Mouse (Mus musculus) left cerebral cortex, adult 11 months (tissue): ENCODE measurements around the gene Aagab.

Source experiments
- DNase-seq: peaks from one replicate; pipeline ENCODE4 v3.0.0; 2022; ENCODE audit warnings: low spot score

The Aagab gene

DNA sequence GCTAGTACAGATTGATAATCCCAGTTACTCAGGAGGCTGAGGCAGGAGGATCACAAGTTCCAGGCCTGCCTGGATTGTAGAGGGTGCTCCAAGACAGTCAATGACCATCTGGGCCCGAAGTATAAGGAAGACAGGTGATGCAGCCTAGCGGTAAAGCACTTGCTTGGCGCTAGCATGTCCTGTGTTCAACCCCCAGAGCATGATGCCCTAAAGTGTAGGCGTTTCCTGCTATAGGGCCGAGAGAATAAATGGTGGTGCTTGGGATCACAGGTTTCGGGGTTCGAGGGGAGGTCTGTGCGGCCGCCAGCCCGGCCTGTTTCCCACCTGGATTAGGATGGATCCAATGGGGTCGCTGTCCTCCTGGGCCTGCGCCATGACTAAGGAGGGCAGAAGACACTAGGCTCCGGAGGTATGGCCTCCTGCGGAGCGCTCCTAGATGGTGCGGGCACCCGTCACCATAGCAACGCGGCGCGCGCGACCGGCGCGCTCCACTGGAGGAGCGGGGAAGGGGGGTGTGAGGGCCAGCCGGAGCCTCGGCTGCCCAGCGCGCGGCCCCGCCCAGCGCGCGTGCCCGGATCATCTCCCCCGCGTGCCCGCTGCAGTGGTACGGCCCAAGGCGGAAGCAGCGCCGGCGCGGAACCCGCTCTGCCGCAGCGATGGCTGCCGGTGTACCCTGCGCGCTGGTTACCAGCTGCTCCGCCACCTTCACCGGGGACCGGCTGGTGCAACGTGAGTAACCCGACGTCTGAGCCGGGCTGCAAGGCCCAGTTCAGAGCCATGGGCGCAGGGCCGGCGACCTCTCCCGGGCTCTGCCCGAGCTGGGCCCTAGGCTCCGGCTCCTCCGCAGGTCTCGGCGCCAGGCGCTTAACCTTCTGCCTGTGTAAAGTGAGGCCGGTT is at the start of gene Aagab, which contains the start of gene Iqch:
Gene Aagab (plus strand): TSS at position 618 of the 897 bp plus-strand sequence.
Gene Iqch (minus strand): TSS at position 451 of the 897 bp plus-strand sequence.
- peak; percentile 93 for DNase-seq

DNA sequence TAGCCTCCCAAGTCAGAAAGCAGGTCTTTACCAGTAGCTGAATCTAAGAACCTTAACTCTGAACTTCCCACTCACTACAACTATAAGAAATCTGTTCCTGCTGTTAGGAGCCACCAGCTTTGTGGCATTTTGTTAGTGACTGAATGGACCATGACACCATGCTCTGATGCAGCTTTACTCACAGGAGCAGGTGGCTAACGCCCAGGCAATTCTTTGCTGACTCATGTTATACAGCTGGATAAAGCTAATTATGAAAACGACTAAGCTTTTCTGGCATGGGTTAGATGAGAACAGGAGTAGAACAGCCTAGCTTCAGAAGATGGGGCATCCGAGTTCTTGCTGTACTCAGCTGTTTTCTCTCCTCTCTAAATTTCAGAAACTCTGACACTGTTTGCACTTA is 48.8 kb upstream of the Aagab start:
- DNase-seq = no peak

DNA sequence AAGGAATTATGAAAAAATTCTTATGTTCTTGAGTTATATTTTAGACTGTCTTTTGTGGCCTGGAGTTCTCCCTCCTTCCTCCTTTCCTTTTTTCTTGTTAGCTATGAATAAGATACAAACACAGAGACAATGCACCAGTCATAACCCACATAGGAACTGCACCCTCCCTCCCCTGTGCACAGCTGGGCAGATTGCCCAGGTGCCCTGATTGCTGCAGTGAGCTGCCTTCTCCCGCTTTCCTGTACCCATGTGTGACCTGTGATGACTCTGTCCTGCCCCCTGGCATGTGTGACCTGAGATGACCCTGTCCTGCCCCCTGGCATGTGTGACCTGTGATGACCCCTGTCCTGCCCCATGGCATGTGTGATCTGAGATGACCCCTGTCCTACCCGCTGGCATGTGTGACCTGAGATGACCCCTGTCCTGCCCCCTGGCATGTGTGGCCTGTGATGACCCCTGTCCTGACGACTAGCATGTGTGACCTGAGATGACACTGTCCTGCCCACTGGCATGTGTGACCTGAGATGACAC is 46.9 kb upstream of the Aagab start:
- no peak for DNase-seq

DNA sequence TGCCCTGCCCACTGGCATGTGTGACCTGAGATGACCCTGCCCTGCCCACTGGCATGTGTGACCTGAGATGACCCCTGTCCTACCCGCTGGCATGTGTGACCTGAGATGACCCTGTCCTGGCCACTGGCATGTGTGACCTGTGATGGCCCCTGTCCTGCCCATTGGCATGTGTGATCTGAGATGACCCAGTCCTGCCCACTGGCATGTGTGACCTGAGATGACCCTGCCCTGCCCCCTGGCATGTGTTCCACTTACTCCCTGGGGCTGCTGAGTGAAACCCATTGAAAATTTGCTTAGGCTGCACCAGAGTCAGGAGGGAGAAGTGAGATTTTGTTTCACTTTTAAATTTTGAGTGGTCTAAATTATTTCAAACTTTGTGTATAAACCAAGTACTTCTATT is 46.1 kb upstream of the Aagab start:
- DNase-seq = no peak

DNA sequence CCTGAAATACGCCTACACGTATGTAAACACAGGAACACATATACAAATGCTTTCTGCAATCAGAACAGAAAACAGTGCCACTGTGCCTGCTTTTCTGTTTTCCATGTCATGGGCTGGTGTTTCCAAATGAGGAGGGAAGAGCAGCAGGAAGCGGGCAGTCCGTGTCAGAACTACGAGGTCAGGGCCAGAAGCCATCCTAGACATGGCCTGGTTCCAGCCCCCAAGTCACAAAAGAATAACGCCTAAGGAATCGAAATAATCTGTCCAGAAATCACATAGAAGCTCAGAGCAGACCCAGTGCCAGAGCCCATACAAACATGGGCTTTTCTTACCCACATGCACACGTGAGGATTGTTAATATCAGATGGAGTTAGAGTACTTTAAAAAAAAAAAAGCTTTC is 45.5 kb upstream of the Aagab start:
- no peak for DNase-seq

DNA sequence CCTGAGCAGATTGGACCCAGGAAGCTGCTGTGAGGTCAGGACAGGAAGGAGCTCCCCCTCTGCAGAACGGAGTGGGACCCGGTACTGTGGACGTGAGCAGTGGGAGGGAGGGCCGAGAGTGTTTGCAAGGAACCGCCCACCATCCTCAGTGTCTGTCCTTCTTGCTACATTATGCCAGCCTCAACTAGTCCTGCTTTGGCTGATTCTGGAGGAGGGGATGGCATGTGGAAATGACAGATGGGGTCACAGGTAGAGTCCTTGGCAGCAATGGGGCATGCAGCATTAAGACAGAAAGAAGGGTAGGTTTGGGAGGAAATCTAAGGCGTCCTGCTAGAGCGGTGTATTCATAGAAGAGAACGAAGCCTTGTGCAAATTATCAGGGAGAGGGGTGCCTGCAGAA is 40.5 kb upstream of the Aagab start:
- DNase-seq = no peak

DNA sequence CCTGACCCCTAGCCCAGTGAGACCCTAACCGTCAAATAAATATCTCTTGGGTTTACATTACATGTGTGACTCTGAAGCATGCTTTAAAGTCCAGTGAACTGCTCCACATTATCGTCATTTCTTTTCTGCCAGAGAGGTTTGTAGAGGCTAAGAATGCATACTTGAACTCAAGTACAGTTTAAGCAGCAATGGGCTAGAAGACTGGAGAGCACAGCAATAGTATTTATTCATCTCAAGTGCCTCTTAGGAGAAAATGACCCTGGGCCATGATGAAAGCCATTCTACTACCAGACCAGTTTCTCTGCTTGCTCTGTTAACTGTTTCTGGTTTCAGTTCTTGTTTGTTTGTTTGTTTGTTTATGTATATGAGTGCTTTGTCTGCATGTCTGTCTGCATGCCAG is 39.0 kb upstream of the Aagab start:
- DNase-seq = no peak

DNA sequence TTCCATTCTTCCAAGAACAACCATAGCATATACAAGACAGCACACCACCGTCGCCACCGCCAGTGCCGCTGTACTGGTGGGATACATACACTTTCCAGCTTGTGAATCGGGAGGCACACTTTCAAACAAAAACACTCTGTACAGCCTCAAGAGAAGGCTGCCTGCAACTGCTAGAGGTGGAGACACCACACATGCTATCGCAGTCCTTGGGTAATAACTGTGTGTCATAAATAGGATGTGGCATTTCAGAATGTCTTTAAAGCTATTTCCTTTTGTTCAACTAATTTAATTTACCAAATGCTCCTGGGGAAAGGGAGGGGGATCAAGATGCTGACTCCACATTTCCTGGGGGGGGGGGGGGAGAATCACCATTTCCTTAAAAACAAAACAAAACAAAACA is 34.1 kb upstream of the Aagab start:
- no peak for DNase-seq

DNA sequence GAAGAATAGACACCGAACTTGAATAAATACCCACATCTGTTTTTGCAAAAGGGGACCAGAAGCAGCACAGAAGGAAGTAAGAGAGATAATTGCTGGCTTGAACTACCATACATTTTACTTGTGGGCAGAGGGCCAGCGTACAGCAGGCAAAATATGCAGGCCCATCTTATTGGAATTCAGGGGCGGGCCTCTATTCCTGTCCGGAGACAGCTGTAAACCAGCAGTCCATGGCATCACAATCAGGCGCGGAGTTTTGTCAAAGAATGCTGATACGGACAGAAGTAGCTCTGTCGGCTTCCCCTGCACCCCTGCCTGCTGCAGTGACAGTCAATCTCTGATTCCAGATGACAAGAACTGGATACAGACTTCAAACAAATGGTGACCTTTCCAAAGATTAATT is 33.7 kb upstream of the Aagab start:
- no peak for DNase-seq

DNA sequence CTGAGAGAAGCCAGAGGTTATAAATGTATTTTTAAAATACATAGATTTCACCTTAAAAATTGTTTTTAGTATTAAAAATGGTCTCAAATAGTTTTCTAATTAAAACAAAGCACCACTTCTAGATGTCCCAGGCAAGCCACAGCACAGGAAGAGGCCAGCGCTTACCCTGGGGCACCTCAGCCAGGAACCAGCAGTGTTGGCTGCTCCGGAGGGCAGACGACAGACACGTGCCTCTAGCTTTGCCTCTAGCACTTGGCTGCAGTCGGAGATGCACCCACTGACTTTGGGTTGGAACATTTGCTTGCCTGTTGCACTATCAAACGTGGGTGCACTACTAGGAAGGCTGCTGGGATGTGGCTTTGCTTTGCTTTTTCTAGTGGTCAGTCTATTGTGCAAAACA is 30.6 kb upstream of the Aagab start:
- no peak for DNase-seq

DNA sequence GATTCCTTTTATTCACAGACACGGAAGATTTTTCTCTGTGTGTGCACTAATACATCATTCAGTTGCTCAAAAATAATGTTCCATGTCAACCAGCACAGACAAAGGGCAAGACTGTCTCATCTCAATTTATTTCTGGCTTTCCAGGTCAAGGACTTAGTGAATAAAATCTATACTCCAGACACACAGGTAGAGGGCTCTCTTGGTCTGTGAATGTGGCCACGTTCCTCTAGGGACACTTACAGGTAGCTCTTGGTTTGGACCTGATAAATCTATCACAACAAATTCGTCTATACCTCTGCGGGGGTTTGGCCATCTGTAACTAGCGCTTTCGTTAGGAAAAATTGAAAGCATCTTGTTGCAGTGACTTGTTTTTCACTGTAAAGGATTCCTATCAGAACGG is 29.6 kb upstream of the Aagab start:
- no peak for DNase-seq

DNA sequence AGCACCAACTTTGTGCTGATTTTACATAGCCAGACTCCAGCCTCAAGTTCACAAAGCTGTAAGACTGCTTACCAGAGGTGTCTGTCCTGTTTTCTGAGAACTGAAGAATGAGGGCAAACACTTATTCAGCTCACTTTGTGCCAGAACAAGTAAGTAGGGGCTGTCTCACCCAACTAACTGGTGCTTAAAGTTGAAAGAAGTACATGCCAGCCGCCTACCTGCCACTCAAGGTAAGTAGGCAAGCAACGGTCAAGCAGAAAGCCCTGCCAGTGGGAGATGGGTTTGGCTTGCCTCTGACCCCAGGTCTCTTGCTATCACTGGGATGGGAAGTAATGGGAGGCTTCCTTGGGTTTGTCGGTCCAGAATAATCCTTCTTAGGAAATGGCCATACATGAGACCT is 25.0 kb upstream of the Aagab start:
- no peak for DNase-seq

DNA sequence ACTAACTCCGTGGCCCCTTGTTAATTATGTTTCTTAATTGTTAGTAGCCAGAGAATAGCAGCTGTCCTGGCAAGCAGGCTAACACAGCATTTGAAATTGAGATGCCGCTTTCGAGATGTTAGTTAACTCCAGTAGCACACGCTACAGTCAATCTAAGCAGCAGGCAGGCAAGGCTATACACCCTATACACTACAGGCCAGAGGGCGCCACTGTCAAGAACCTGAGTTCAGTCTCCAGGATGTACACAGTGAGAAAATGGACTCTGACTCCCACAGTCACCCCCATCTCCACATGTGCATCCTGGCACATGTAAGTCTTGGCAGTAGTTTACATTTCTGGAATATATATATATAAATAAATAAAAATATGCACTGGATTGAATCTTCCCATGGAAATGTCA is 22.8 kb upstream of the Aagab start:
- DNase-seq = no peak

DNA sequence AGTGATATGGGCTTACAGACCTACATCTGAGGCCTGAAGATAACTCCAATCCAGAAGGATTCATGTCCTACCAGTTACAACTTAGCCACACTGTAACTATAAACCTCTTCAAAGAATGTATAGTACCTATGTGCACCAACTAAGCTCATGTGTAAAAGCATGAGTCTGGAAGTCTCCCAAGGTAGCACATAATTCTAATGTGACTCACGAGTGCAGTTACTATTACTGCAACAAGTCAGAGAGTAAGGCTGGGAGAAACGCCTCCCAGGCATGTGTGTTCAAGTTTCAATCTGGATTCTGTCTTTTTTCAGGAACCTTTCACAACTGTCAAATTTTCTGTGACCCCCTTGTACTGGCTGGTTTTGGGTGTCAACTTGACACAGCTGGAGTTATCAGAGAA is 22.4 kb upstream of the Aagab start:
- no peak for DNase-seq

DNA sequence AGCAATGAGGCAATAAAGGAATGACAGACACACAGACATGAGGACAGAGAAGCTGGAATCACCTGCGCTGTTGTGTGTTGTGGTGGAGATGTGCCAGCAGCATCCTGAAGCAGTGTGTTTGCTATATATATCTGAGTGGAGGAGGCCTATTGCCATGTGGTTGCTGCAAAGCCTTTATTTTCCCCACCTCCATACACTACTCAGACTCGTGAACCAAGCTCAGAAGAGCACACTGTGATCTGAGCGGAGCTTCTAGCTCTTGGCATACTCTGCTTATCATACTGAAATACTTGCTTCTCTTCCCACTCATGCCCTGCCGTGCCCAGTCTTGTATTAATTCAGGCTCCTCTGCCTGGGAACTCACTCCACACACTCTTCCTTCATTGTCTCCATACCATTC is 20.7 kb upstream of the Aagab start:
- no peak for DNase-seq

DNA sequence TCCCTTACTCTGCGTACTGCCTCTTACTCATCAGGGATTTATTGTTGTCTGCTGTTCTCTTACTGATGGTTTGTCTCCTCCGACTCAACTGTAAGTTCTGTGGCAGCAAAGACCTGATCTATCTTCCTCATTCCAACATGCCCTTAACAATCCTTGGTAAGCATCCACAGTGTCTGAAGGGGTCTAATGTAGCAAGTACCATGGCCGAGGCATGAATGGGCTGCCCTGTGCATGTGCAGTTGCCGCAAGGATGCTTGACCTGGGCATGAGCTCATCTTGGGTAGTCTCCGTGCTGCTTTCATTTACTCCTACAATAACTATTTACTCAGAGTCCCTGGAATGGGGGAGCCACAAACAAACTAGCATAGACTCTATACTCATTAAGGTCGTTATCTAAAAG is 17.2 kb upstream of the Aagab start:
- no peak for DNase-seq

DNA sequence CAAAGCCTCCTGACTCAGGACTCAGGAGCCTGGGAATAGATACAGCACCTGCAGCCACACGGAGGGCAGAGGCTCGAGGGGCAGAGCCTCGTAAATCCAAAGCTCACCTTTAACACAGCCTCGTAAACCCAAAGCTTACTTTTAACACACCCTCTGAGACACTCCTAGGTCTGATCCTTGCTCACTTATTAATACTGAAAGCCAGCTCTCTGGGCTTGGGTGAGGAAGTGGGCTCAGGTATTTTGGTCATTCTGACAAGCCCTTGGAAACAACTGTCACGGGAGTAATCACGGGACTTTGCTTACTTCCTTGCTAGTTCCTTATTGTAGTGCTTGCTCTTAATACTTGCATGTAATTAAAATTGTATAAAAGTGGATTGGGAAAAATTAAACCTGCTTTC is 13.3 kb upstream of the Aagab start:
- no peak for DNase-seq

DNA sequence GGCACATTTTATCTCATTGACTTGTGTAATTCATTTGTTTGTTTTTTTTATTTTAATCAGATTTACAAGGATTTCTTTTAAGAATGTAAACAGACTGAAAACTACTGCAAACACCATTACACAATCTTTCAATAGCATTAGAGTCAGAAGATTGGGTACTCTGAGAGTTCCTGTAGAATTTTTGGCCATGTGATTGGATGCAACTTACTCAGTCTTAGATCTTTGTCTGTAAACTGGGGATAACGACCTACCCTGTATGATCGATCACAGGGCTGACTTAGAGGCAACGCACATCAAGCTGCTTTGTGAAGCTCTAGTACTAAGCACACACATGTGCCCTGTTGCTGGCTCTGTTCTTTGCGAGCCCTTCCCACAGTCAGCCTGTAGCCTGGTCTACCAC is 11.9 kb upstream of the Aagab start:
- no peak for DNase-seq

DNA sequence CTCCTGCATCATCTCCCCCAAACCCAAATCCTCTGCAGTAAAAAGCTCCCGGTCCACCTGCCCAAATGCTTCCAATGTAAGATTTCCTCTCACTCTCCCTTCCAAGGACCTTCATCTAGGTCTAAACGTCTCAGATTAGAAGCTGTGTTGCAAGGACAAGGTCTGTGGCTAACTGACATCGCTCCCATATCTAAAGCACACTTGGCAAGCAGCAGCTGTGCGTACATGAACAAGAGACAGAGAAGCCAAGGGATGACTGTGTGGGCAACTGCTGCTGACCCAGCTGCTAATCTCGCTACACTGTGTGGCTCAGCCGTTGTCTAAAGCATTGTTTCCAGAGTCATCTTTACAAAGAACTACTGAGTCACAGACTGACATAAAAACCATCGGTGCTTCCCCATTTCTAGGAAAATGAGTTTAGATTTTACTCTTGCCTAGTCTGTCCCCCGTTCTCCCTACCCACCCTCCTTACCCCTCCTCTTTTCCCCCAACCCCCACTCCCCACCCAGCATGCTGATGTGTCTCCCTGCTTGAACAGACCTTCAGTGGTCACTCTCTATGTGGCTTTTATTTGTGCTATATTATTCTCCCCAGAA is 10.7 kb upstream of the Aagab start:
- DNase-seq = no peak

DNA sequence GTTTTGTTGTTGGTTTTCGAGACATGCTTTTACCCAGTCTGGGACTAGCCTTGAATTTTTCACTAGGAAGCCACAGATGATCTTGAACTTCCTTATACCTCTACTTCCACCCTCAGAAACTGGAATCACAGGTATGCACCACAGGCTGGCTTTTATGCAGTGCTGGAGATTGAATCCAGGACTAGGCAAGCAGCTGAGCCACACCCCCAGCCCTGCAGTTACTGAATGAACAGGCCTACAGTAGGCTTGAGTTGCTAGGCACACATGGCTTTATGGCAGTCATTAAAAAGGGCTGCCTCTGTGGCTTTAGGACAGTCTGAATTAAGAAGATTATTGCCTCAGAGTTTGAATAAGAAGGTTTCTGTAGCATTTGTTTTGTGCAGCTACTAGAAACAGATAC is 7.4 kb upstream of the Aagab start:
- no peak for DNase-seq

DNA sequence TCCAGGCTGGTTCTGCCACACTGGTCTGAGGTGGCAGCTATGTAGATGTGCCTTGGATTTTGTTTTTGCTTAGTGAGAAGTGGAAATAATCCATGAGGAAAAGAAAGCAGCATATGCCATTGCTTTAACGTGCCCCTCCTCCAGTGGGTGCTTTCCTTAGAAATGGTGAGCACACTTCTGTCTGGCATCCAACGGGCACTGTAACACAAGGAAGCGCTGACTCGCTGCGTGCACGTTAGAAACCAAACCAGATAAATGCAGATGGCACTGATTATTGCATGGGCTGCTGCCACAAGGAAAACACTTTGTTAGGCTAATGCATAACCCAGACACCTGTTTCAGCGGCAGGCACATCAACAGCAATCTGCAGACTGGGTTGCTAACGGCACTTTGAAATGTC is 6.8 kb upstream of the Aagab start:
- no peak for DNase-seq

DNA sequence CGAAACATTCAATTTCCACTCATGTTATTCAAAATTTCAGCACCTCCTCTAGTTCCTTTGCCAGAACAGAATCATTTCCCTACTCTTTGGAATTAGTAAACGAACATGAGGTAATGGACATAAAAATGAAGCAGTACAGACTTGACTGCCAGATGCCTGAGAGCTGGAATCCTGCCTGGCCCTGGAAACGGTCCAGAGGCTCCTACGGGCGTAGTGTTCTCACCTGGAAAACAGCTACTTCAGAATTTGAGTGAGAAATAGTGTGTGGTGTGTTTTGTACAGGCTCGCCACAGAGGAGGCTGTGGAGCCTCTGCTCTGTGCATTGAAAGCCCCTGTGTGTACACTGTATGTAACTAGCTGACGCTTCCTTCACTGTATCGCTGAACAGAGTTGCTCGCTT is 5.8 kb upstream of the Aagab start:
- DNase-seq = no peak

DNA sequence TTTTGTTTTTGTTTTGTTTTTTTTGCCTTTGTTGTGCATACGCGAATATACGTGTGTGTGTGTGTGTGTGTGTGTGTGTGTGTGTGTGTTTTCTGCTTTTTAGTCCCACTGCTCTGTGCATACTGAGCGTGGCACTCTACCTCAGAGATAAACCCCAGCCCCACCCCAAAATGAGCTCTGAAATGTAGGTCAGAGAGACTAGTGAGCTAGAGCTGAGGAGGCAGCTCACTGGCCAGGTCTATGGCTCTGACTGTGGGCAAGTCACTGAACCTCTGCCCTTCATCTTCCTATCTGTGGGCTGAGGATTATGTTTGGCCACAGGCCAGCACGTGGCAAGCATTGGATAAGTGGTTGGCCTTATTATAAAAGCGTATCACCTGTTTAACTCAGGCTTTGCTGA is 1.4 kb downstream of the Aagab start:
- DNase-seq = no peak

DNA sequence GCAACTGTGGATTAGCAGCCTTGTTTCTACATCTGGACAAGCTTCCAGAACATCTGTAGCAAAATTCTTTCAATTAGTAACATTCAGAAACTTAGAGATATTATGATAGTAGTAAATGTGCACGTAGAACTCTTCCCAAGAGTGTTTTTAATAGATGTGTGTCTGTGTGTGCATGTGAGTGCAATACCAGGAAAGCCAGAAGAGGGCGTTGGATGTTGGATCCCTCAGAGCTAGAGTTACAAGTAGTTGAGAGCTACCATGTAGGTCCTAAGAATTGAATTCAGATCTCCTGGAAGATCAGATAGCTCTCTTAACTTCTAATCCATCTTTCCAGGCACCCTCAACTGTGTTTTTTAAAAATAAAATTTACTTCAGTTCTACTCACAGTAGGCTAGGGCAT is 4.1 kb downstream of the Aagab start:
- DNase-seq = no peak
